15 mouse cellular contexts compared by ENCODE assay signal in the genomic region with DNA sequence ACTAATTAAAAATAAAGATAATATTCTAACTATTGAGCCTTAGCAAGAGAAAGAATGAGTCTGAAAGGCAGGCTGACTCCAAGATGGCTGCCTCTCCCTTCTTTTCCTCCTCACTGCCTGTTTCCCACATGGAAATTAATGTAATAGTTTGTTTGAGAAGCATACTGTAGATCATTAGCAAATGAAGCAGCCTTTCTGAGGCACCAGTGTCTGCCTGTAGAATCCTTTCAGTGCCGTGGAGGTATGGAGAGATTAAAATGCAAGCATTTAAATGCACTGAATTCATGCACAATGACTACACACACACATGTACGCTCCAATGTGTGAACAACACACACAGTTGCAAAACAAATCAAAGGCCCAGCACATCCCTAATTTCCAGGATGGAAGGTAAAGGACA.
DNase-seq lines count a peak whose midpoint lies in the region; ATAC-seq and TF ChIP-seq lines count a peak whose summit lies in the region.
"Had no signal": no experiment of that assay in that cellular context is flagged by ENCODE, and none has a peak within 500 bp of the region (broad histone marks: within the 10 kb centered on the region; RNA-seq: fewer than 3 reads in every experiment).

No protein-coding gene starts in this region.

- no peaks in the 10 kb centered on the region for H3K36me3 ChIP-seq in forebrain, embryonic 14.5 days (ENCODE audit: control insufficient read depth, insufficient read depth, low read length)
- no peaks in the 10 kb centered on the region for H3K36me3 ChIP-seq in hindbrain, postnatal 0 days (ENCODE audit: insufficient read depth, low read length)
- no peaks in the 10 kb centered on the region for H3K36me3 ChIP-seq in neural tube, embryonic 14.5 days (ENCODE audit: control insufficient read depth, insufficient read depth, low read length)
- H3K36me3 ChIP-seq: liver, embryonic 15.5 days had no signal

- no peak for TF ChIP-seq CTCF in layer of hippocampus, adult 2 months (conservative IDR thresholded peaks at IDR 0.05)
- TF ChIP-seq CTCF in hindbrain, postnatal 0 days (IDR thresholded peaks at IDR 0.05; ENCODE audit: low read depth): no peak

- H3K9ac ChIP-seq in forebrain, embryonic 14.5 days (ENCODE audit: low read length): peak overlapping the region; percentile 77
- H3K9ac ChIP-seq in hindbrain, postnatal 0 days (replicated peaks; ENCODE audit: low read length): peak overlapping the region; percentile 34
- H3K9ac ChIP-seq in neural tube, embryonic 14.5 days (replicated peaks; ENCODE audit: low read depth, low read length): peak overlapping the region; percentile 82
- H3K9ac ChIP-seq: liver, embryonic 15.5 days had no signal

- peak overlapping the region; percentile 57 for H3K4me2 ChIP-seq in forebrain, embryonic 14.5 days (ENCODE audit: low read length)
- peak overlapping the region; percentile 59 for H3K4me2 ChIP-seq in hindbrain, postnatal 0 days (ENCODE audit: low read depth, low read length)
- H3K4me2 ChIP-seq in neural tube, embryonic 14.5 days (ENCODE audit: low read depth, low read length): peak overlapping the region; percentile 57
- H3K4me2 ChIP-seq: heart, embryonic 11.5 days; liver, embryonic 15.5 days had no signal

- H3K27me3 ChIP-seq in forebrain, embryonic 14.5 days (replicated peaks; ENCODE audit: control insufficient read depth, insufficient read depth, low read length): no peaks in the 10 kb centered on the region
- no peaks in the 10 kb centered on the region for H3K27me3 ChIP-seq in hindbrain, postnatal 0 days (ENCODE audit: insufficient read depth, low read length)
- H3K27me3 ChIP-seq in neural tube, embryonic 14.5 days (ENCODE audit: control insufficient read depth, insufficient read depth, low read length): no peaks in the 10 kb centered on the region
- H3K27me3 ChIP-seq: liver, embryonic 15.5 days had no signal

- intact Hi-C loops in heart, postnatal 25 days (cut with DNase I): no loop called here

- peak; percentile 1; the same call in 1 of the 2 replicates for ATAC-seq in forebrain, embryonic 14.5 days
- no peak for ATAC-seq in hindbrain, postnatal 0 days
- ATAC-seq in neural tube, embryonic 14.5 days (ENCODE audit: low read depth): no peak
- no peak for ATAC-seq in activated CD4-positive, CD25-positive, alpha-beta regulatory T cell, adult 4 months
- no peak for ATAC-seq in CD4-positive, CD25-positive, alpha-beta regulatory T cell, adult 4 months

- no peaks in the 10 kb centered on the region for H3K9me3 ChIP-seq in forebrain, embryonic 14.5 days (replicated peaks; ENCODE audit: control insufficient read depth, low read length)
- H3K9me3 ChIP-seq in hindbrain, postnatal 0 days (ENCODE audit: low read length): no peaks in the 10 kb centered on the region
- H3K9me3 ChIP-seq in neural tube, embryonic 14.5 days (ENCODE audit: control insufficient read depth, low read length): no peaks in the 10 kb centered on the region
- H3K9me3 ChIP-seq: liver, embryonic 15.5 days had no signal

- DNase-seq in layer of hippocampus, adult 2 months (ENCODE audit: low spot score in 2 of 2): no peak
- no peak for DNase-seq in layer of hippocampus, adult 9-10 months (ENCODE audit: low spot score)
- peak; percentile 84 for DNase-seq in forebrain, embryonic 14.5 days (ENCODE audit: low spot score)
- DNase-seq in hindbrain, postnatal 0 days (ENCODE audit: low spot score): peak; percentile 59
- DNase-seq in heart, postnatal 25 days (ENCODE audit: low spot score): no peak
- DNase-seq: gastrocnemius, postnatal 10 days; kidney, adult 9 months; lung, postnatal 4 days; right cerebral cortex, postnatal 14 days; thymus, postnatal 25 days had no signal

- peaks cover 56% of the 10 kb centered on the region for H3K4me1 ChIP-seq in forebrain, embryonic 14.5 days (ENCODE audit: control insufficient read depth, insufficient read depth, low read length)
- H3K4me1 ChIP-seq in hindbrain, postnatal 0 days (ENCODE audit: insufficient read depth, low read length): peaks cover 35% of the 10 kb centered on the region; the same call in 1 of the 2 replicates
- peaks cover 40% of the 10 kb centered on the region for H3K4me1 ChIP-seq in neural tube, embryonic 14.5 days (ENCODE audit: control insufficient read depth, insufficient read depth, low read length)
- H3K4me1 ChIP-seq: liver, embryonic 15.5 days had no signal

- WGBS in forebrain, embryonic 14.5 days: 6% methylated on average over 2 of the region's 2 CpGs
- 20% methylated on average over 2 of the region's 2 CpGs for WGBS in hindbrain, postnatal 0 days
- WGBS in neural tube, embryonic 14.5 days: 17% methylated on average over 2 of the region's 2 CpGs

- peak overlapping the region; percentile 99 for H3K27ac ChIP-seq in layer of hippocampus, adult 2 months
- H3K27ac ChIP-seq in forebrain, embryonic 14.5 days (ENCODE audit: low read depth, low read length): peak overlapping the region; percentile 99
- H3K27ac ChIP-seq in hindbrain, postnatal 0 days: peak overlapping the region; percentile 82
- H3K27ac ChIP-seq in neural tube, embryonic 14.5 days (ENCODE audit: low read depth, low read length): peak overlapping the region; percentile 96
- H3K27ac ChIP-seq: liver, embryonic 15.5 days had no signal

- H3K4me3 ChIP-seq in layer of hippocampus, adult 2 months: peak overlapping the region; percentile 32; the same call in 1 of the 2 replicates
- H3K4me3 ChIP-seq in forebrain, embryonic 14.5 days (ENCODE audit: low read depth, low read length): peak overlapping the region; percentile 24
- H3K4me3 ChIP-seq in hindbrain, postnatal 0 days (ENCODE audit: low read length): peak overlapping the region; percentile 14; the same call in 1 of the 2 replicates
- peak overlapping the region; percentile 31 for H3K4me3 ChIP-seq in neural tube, embryonic 14.5 days (ENCODE audit: low read depth, low read length)
- H3K4me3 ChIP-seq: liver, embryonic 15.5 days had no signal

Comparison
In these comparisons a context has a peak if more than half of its experiments do, and no peak if none do; other contexts are left out.
1. DNase-seq: peak in forebrain, embryonic 14.5 days (single experiment) and hindbrain, postnatal 0 days (single experiment); none in layer of hippocampus, adult 2 months (0 of 2), layer of hippocampus, adult 9-10 months (single experiment) and heart, postnatal 25 days (single experiment).
2. Peak in every context shown above with its lines, with median percentiles within 50 percentile points of each other: H3K27ac ChIP-seq, H3K4me3 ChIP-seq, H3K4me2 ChIP-seq and H3K9ac ChIP-seq.